Mouse (Mus musculus): ENCODE results near the gene Dclk1. TPM values are rescaled to one million over a fixed set of nuclear protein-coding genes. Genes with fewer than 3 reads are reported as not detected.

The Dclk1 gene
- total RNA-seq, 2 experiments from 2014 or later, result 871 to 963 TPM

DNA sequence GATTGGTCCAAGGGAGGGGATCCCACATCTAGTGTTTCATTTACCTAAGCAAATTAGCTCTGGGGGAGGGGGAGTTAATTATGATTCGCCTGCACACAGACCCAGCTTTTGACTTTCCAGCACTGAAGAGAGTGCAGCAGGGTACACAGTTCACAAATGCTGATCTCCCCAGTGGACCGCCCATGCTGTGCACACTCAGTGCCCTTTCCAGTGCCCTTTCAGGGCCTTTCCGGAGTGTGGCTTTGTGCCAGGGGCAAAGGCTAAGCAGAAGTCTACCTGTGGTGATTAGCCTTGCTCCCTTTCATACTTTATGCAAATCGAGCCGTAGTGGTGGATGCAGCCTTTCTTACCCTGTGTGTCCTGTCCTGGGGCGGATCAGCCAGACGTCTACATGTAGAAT is 281.1 kb downstream of the Dclk1 start:
- no peak for TF ChIP-seq CTCF (IDR thresholded peaks at IDR 0.05)
- Histone ChIP-seq H3K27ac (peak overlapping the region; percentile 12; the same call in 1 of the 2 replicates), H3K4me3 (no peak overlapping the region)
- intact Hi-C loops (cut with DNase I), result no loop called here
- DNase-seq (ENCODE audit: extremely low spot score in 1 of 2, low spot score in 2 of 2), result no peak

DNA sequence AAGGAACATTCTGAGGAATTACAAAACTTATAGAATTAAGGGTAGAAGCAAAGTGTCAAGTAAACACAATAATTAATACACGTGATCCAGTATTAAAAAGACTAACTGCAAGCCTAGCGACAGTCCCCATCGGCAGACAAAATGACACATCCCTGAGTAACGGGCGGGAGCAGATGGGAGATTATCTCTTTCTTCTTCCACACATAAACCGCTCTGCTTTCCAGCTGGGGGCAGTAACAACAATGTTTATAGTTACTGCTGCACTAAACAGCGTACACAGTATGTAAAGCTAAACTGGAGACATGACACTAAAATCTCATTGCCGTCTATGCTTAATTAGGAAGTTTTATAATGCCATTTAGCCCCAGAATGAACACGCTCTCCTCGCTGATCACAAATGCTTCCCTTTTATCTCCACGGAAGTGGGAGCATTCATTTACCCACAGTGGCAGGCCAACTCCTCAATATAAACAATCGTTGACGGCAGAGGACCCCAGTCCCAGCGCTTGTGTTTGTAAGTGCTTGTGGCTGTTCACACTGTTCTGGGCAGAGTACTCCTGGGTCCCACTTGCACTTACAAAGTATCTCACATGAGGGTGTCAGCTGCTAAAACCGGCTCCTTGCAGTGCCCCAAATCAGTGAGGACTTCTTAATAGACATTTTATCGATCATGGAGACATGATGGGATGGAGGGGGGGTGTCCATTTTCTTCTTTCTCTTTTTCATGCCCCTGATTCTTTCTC is 281.7 kb downstream of the Dclk1 start:
- no peak for DNase-seq (ENCODE audit: extremely low spot score in 1 of 2, low spot score in 2 of 2)
- intact Hi-C loops (cut with DNase I), result no loop called here
- Histone ChIP-seq H3K27ac (peak overlapping the region; percentile 50; the same call in 1 of the 2 replicates), H3K4me3 (no peak overlapping the region)
- TF ChIP-seq CTCF (IDR thresholded peaks at IDR 0.05), result no peak; the same call in 1 of the 2 replicates

DNA sequence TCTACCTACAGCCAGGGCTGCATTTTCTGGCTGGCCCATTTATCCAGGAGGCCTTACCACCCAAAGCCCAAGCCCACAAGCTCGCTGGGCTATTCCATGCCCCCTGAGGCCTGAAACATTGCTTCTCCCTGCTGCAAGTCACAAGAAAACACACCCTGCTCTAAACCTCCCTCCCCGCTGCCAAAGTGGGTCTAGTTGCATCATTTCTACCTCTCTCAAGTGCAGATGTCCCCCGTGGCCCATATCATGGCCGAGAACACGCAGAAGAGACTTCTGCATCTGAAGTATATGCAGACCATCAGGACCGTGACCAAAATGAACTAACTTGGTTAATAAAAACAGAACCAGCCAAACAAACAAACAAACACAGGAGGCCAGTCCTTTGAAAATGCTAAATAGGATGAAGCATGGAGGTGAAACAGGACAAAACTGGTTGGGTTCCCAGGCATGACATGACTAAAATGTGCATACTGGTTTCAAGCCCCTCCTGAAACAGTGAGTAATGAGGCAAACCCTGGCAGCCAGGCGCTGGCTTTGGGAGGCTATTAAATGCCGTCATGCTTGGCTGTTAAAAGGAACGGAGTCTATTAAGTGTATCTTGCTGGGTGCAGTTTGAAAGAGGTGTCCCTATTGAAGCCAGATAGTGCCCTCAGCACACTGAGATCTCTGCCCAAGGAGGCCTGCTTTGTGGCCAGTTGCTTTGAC is 282.5 kb downstream of the Dclk1 start:
- Histone ChIP-seq H3K4me3 (no peak overlapping the region), H3K27ac (peak overlapping the region; percentile 50)
- no peak for TF ChIP-seq CTCF (IDR thresholded peaks at IDR 0.05)
- intact Hi-C loops (cut with DNase I), result no loop called here
- DNase-seq (ENCODE audit: extremely low spot score in 1 of 2, low spot score in 2 of 2), result no peak

DNA sequence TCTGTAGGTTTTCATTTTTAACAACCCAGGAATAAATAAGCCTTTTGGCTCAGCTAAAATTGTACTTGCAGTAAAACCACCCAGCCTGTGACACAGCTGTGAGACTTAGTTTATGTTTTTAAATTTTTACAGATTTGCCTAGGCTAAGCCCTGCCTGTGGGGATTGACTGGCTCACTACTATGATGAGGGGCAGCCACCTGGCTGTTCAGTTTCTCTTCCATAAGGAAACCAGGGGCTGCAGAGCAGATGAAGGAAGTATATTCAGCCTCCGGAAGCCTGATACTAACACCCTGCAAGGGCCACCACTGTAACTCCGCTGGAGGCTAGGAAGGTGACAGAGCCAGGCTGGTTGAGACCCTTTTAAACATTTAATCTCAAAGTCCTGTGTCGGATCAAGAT is 284.3 kb downstream of the Dclk1 start:
- no peak for DNase-seq (ENCODE audit: extremely low spot score in 1 of 2, low spot score in 2 of 2)
- intact Hi-C loops (cut with DNase I), result no loop called here
- Histone ChIP-seq H3K4me3 (no peak overlapping the region), H3K27ac (peak overlapping the region; percentile 53)
- no peak for TF ChIP-seq CTCF (IDR thresholded peaks at IDR 0.05)

DNA sequence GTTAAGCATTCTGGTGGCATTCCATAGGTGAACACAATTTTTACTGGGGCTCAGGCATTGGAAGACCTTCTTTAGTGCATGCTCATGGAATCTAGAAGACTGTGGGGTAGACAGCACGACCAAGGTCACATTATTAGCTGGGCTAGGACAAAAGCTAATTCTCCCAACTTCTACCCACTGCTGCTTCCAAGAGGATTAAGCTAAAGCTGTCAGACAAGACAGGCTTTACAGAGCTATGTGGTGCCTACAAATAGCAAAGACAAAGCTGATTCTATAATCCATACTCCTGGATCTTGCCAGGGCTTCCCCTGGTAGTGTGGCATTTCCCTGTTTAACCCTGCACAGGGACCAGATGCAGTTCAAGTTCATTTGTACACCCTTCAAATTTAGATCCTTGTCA is 285.4 kb downstream of the Dclk1 start:
- no peak for TF ChIP-seq CTCF (IDR thresholded peaks at IDR 0.05)
- peak overlapping the region; percentile 50 for H3K27ac ChIP-seq
- DNase-seq (ENCODE audit: extremely low spot score in 1 of 2, low spot score in 2 of 2), result no peak
- H3K4me3 ChIP-seq, result no peak overlapping the region
- intact Hi-C loops (cut with DNase I), result no loop called here

DNA sequence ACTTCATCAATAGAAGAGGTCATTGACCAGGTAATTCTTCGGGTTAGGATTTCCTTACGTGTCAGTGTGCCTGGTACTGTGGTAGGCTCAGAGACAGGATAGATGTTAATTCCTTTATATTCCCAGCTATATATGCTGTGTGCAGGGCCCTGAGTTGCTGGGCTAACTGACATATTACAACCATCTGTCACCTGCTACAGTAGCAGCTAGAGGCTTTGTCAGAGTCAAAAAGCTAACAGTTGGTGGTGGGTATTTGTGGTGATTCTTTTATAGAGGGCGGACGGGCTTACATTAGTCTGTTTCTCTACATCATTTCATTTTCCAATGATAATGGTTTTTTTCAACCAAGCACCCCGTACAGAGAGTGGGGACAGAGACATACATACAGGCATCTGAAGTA is 285.8 kb downstream of the Dclk1 start:
- no peak overlapping the region for H3K4me3 ChIP-seq
- intact Hi-C loops (cut with DNase I), result no loop called here
- peak overlapping the region; percentile 50; the same call in 1 of the 2 replicates for H3K27ac ChIP-seq
- no peak for TF ChIP-seq CTCF (IDR thresholded peaks at IDR 0.05)
- no peak for DNase-seq (ENCODE audit: extremely low spot score in 1 of 2, low spot score in 2 of 2)

DNA sequence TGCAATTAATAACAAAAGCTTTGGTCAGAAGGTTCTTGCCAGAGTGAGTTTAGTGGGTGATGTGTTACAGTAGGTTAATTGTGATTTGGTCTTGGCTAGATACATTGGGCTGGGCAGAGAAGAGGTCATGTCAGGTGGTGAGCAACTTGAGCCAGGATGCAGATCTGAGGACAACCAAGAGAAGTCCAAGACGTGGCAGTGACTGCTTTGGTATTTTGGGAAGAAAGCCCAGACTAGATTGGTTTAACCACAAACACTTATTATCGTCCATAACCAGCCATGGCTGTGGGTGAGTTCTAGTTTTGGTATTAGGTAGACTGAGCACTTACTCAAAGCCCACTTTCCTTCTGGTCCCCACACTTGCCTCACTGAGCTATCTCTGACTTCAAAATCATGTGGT is 287.2 kb downstream of the Dclk1 start:
- no peak overlapping the region; the same call in 1 of the 2 replicates for H3K27ac ChIP-seq
- TF ChIP-seq CTCF (IDR thresholded peaks at IDR 0.05), result no peak
- H3K4me3 ChIP-seq, result no peak overlapping the region
- intact Hi-C loops (cut with DNase I), result no loop called here
- DNase-seq (ENCODE audit: extremely low spot score in 1 of 2, low spot score in 2 of 2), result no peak

DNA sequence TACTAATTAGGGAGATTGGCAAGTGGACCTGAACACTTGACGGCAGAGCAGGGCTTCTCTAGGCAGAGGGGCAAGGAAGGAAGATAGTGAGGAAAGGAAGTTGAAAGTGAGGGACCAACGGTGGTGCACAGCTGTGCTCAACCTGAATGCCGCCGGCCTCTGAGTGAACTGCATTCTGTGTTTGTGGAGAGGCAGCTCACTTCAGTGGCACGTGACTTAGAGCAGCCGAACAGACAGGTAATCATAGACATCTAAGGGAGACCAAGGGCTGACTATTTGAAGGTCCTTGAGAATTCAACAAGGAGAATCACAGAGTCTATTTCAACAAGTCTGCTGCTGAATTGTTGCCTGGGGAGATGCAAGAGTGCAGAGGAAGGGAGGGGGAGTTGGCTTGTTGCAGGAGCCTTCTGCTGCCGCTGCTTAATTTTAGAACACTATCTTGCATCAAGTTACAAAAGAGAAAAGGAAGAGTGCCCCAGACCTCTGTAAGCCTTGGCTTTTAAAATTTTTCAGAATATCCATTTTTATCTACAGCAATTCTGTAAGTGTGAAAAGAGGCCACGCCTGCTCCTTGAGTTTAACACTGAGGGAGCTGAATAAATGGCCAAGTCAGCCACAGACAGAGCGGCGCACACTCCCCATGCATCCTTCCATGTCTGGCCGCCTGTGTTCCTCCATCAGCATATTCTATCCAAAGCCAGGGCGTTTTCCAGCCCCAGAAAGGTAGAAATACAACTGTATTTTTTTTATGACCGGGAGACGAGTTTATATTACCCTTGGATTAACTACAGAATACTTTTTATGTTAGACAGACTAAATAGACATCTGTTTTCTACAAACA is 289.3 kb downstream of the Dclk1 start:
- intact Hi-C loops (cut with DNase I), result no loop called here
- DNase-seq (ENCODE audit: extremely low spot score in 1 of 2, low spot score in 2 of 2), result no peak
- no peak overlapping the region for H3K4me3 ChIP-seq
- no peak for TF ChIP-seq CTCF (IDR thresholded peaks at IDR 0.05)
- H3K27ac ChIP-seq, result peak overlapping the region; percentile 80

DNA sequence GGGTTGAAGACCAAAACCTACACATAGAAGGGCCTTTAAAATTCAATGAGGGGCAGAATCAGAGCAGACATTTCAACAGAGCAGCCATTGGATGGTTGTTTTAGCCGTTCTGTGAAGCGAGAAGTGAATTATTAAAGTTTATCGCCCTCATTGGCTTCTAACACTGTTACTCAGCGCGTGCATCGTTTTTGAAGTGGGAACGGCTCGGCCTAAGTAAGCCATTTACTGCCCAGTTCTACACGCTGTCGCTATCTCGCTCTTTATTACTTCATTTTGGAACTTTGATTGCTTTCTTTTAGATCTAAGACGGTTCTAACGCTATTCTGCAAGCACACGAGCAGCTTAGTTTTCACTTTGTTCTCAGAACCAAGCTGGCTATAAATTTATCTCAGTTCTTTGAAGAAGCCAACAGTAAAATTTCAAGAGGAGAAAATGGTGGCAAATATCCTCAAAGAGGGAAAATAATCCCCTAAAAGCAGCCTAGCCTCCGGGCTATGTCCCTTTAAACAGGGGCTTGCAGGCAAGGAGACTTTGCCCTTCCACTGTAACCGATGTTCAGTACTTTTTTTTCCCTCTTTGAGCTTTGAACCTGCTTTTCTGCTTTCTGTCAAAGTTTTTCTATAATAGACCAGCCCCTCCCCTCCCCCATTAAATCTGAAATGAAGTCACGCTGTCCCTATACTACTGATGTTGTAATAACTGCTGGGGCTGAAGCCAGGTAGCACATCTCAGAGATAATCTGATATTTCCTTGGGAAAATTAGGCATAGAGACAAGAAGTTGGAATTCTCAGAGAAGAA is 290.2 kb downstream of the Dclk1 start:
- DNase-seq (ENCODE audit: extremely low spot score in 1 of 2, low spot score in 2 of 2), result no peak
- intact Hi-C loops (cut with DNase I), result no loop called here
- TF ChIP-seq CTCF (IDR thresholded peaks at IDR 0.05), result no peak
- peak overlapping the region; percentile 80 for H3K27ac ChIP-seq
- no peak overlapping the region for H3K4me3 ChIP-seq

DNA sequence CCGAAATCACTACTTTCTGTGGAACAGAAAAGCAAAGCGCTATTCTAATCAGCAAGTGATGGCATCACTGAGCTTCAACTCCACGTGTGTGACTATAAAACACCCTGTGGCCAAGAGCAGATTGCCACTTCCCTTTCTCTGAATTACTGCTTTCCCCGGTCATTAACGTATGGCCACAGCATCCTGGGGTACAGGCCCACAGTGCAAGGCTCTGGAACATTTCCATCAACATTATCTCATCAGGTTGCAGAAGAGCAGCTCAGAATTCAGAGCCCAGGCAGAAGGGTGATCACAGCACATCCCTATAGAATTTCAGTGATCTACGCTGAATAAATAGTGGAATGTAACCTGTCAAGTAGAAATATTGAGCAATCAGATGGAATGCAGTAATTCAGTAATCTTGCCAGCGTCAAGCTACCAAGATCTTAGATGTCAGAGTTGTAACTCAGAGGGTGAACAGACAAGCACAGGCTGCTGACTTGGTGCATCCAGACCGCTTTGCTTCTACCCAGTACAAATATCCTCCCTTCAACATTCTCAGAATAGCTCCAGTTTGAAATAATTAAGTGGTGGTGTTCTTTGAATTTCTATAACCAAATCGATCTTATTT is 293.5 kb downstream of the Dclk1 start:
- Histone ChIP-seq H3K27ac (no peak overlapping the region), H3K4me3 (no peak overlapping the region)
- TF ChIP-seq CTCF (IDR thresholded peaks at IDR 0.05), result no peak
- no peak for DNase-seq (ENCODE audit: extremely low spot score in 1 of 2, low spot score in 2 of 2)
- intact Hi-C loops (cut with DNase I), result no loop called here

DNA sequence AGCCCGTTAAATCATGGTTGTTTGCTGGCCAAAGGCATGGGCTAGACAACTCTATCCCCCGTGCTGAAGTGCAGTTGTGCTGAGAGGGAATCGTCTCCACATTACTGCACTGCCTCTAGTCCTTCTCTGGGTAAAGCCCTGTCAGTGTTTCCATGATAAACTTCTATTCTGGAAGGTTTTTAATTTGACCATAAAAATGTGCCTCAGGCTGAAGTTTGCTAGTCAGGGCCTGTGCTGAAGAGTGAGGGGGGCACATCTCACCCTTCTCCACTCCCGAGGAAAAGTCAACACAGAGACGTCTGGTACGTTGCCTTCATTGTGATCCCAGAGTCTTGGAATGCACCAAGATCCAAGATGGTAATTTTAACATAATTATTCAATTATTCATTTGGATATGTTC is 294.7 kb downstream of the Dclk1 start:
- no peak for TF ChIP-seq CTCF (IDR thresholded peaks at IDR 0.05)
- DNase-seq (ENCODE audit: extremely low spot score in 1 of 2, low spot score in 2 of 2), result no peak

More for the DNA sequence above, 294.7 kb downstream of the Dclk1 start:
- intact Hi-C loops (cut with DNase I), result no loop called here
- no peak overlapping the region for H3K4me3 ChIP-seq
- no peak overlapping the region for H3K27ac ChIP-seq
